9 mouse cellular contexts compared by ENCODE assay signal in the genomic region with DNA sequence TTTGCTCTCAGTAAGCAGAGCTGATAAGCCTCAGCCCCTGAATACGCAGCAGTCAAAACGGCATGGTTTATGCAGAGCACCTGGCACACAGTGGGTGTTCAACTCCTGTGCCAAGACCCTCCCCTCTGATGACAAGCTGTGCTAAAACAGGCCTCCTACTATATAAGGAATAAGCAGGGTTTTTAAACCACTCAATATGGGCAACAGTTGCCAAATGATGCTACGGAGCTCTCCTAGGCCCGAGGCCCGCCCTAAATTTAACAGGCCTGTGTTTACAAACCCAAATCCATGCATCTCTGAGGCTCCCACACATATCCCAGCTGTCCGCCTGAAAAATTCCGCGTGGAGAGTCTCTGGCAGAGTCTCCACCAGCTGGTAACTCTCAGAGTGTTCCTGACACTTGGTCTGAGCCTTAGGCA. TPM values are rescaled to one million over a fixed set of nuclear protein-coding genes. Genes with fewer than 3 reads are reported as not detected.
DNase-seq lines count a peak whose midpoint lies in the region; ATAC-seq lines count a peak whose summit lies in the region.
"Had no signal": no experiment of that assay in that cellular context is flagged by ENCODE, and none has a peak within 500 bp of the region (broad histone marks: within the 10 kb centered on the region; RNA-seq: fewer than 3 reads in every experiment).

No protein-coding gene starts in this region.

- H3K36me3 ChIP-seq in lung, embryonic 16.5 days (ENCODE audit: control insufficient read depth, insufficient read depth, low read length) = no peaks in the 10 kb centered on the region
- H3K36me3 ChIP-seq in intestine, embryonic 14.5 days (ENCODE audit: control insufficient read depth, insufficient read depth, low read length) = no peaks in the 10 kb centered on the region
- H3K36me3 ChIP-seq: liver, embryonic 15.5 days had no signal

- DNase-seq in lung, postnatal 25 days (ENCODE audit: low spot score) = no peak
- peak; percentile 55 for DNase-seq in intestine, embryonic 14.5 days (ENCODE audit: low spot score)
- peak; percentile 12 for DNase-seq in lung, postnatal 10 days
- peak; percentile 62 for DNase-seq in thymus, postnatal 4 days
- DNase-seq in adipocyte (ENCODE audit: low spot score) = no peak
- DNase-seq in heart, postnatal 25 days (ENCODE audit: low spot score) = no peak

- no peaks in the 10 kb centered on the region for H3K27me3 ChIP-seq in lung, embryonic 16.5 days (ENCODE audit: control insufficient read depth, insufficient read depth, low read depth, low read length)
- no peaks in the 10 kb centered on the region for H3K27me3 ChIP-seq in intestine, embryonic 14.5 days (replicated peaks; ENCODE audit: control insufficient read depth, insufficient read depth, low read length)
- H3K27me3 ChIP-seq: liver, embryonic 15.5 days had no signal

- intact Hi-C loops in heart, postnatal 25 days (cut with DNase I) = no loop called here

- peak; percentile 28; the same call in 1 of the 2 replicates for ATAC-seq in lung, embryonic 16.5 days (ENCODE audit: low read depth)
- ATAC-seq in intestine, embryonic 14.5 days (replicated peaks; ENCODE audit: low FRiP score, low TSS enrichment, low read depth) = peak; percentile 75
- no peak for ATAC-seq in erythroid progenitor cell, adult 5-6 weeks (replicated peaks; ENCODE audit: low FRiP score, poor library complexity, severe bottlenecking)

- no peaks in the 10 kb centered on the region for H3K9me3 ChIP-seq in lung, embryonic 16.5 days (ENCODE audit: control insufficient read depth, low read length)
- H3K9me3 ChIP-seq in intestine, embryonic 14.5 days (ENCODE audit: control insufficient read depth, low read length) = no peaks in the 10 kb centered on the region
- H3K9me3 ChIP-seq: liver, embryonic 15.5 days had no signal

- no peak overlapping the region for H3K9ac ChIP-seq in lung, embryonic 16.5 days (ENCODE audit: low read length)
- H3K9ac ChIP-seq in intestine, embryonic 14.5 days (ENCODE audit: low read length) = no peak overlapping the region
- H3K9ac ChIP-seq: liver, embryonic 15.5 days had no signal

- H3K4me1 ChIP-seq in lung, embryonic 16.5 days (replicated peaks; ENCODE audit: control insufficient read depth, insufficient read depth, low read length) = no peaks in the 10 kb centered on the region
- H3K4me1 ChIP-seq in intestine, embryonic 14.5 days (replicated peaks; ENCODE audit: control insufficient read depth, insufficient read depth, low read length) = no peaks in the 10 kb centered on the region; the same call in 1 of the 2 replicates
- H3K4me1 ChIP-seq: liver, embryonic 15.5 days had no signal

- H3K4me2 ChIP-seq in lung, embryonic 16.5 days (ENCODE audit: low read depth, low read length) = no peak overlapping the region
- H3K4me2 ChIP-seq in intestine, embryonic 14.5 days (ENCODE audit: low read length) = no peak overlapping the region
- H3K4me2 ChIP-seq: liver, embryonic 15.5 days had no signal

- 53% methylated on average over 8 of the region's 8 CpGs for WGBS in lung, embryonic 16.5 days
- WGBS in intestine, embryonic 14.5 days = 36% methylated on average over 8 of the region's 8 CpGs

- no peak overlapping the region for H3K27ac ChIP-seq in lung, embryonic 16.5 days (ENCODE audit: low read length)
- no peak overlapping the region for H3K27ac ChIP-seq in intestine, embryonic 14.5 days (ENCODE audit: low read depth)
- H3K27ac ChIP-seq: liver, embryonic 15.5 days had no signal

- no peak overlapping the region for H3K4me3 ChIP-seq in lung, embryonic 16.5 days (ENCODE audit: low read length)
- no peak overlapping the region for H3K4me3 ChIP-seq in intestine, embryonic 14.5 days (ENCODE audit: low read depth, low read length)
- H3K4me3 ChIP-seq: liver, embryonic 15.5 days had no signal

RNA-seq across cellular contexts. Expression of a gene that starts 19.6 kb away (rescaled TPM):
- polyA plus RNA-seq in lung, embryonic 16.5 days (2015; fragmentation: Nextera tagmentation; extraction: Ambion mirVana) = 0.89 and 2.5 TPM in 2 replicates
- polyA plus RNA-seq in intestine, embryonic 14.5 days (2014; fragmentation: Nextera tagmentation; extraction: Ambion mirVana) = 3.6 and 4.5 TPM in 2 replicates
- total RNA-seq in erythroid progenitor cell, adult 5-6 weeks (2015; ENCODE audit: low replicate concordance) = not detected in 2 replicates
- total RNA-seq in erythroid progenitor cell, adult 5-6 weeks (2017; ENCODE audit: low replicate concordance) = 0.45 and 1.2 TPM in 2 replicates
- 1 to 10 TPM; 1.6 to 1.9 TPM for total RNA-seq in heart, postnatal 25 days (2021)

Comparison
In these comparisons a context has a peak if more than half of its experiments do, and no peak if none do; other contexts are left out.
1. DNase-seq: peak in intestine, embryonic 14.5 days (single experiment), lung, postnatal 10 days (single experiment) and thymus, postnatal 4 days (single experiment); none in lung, postnatal 25 days (single experiment), adipocyte (single experiment) and heart, postnatal 25 days (single experiment).